In genomic region chr7:45800546-45801204, GRCm38 (mm10) we compare ENCODE assay signal across 8 mouse cellular contexts. TPM values are rescaled to one million over a fixed set of nuclear protein-coding genes. Genes with fewer than 3 reads are reported as not detected.
DNase-seq lines count a peak whose midpoint lies in the region; ATAC-seq and TF ChIP-seq lines count a peak whose summit lies in the region.

No protein-coding gene starts in this region.

- H3K27ac ChIP-seq in testis, adult 2 months (ENCODE audit: control insufficient read depth, insufficient read depth, low read depth, low read length) = no peak overlapping the region
- H3K27ac ChIP-seq in intestine, embryonic 16.5 days (ENCODE audit: low read length) = no peak overlapping the region

- no peak for DNase-seq in testis, postnatal 14 days (ENCODE audit: low spot score)
- peak; percentile 44 for DNase-seq in embryo, embryonic 11.5 days (ENCODE audit: low read depth, low spot score)
- peak; percentile 65 to 73 for DNase-seq in lung, adult 18-20 months
- DNase-seq in cerebellum, adult 9-10 months = no peak
- DNase-seq in layer of hippocampus, postnatal 25 days (ENCODE audit: extremely low spot score in 1 of 2, low spot score in 1 of 2) = no peak

- no peaks in the 10 kb centered on the region for H3K9me3 ChIP-seq in intestine, embryonic 16.5 days (ENCODE audit: control insufficient read depth, low read length)

- peak overlapping the region; percentile 76 for H3K4me3 ChIP-seq in testis, adult 2 months (ENCODE audit: control insufficient read depth, low read depth, low read length)
- H3K4me3 ChIP-seq in intestine, embryonic 16.5 days (ENCODE audit: low read length) = peak overlapping the region; percentile 33

- peak; percentile 65 for ATAC-seq in intestine, embryonic 16.5 days
- ATAC-seq in neutrophil, adult 5-6 weeks (ENCODE audit: extremely low read depth, insufficient number of reproducible peaks, low FRiP score, poor library complexity, severe bottlenecking) = 0 out of 2 replicates have a peak, but pooled peaks have one; percentile 21

- no peak for TF ChIP-seq CTCF in testis, adult 2 months (IDR thresholded peaks at IDR 0.05; ENCODE audit: control insufficient read depth, insufficient read depth, insufficient replicate concordance, low read depth, low read length)

- H3K4me2 ChIP-seq in intestine, embryonic 16.5 days (ENCODE audit: low read depth, low read length) = peak overlapping the region; percentile 52

- H3K9ac ChIP-seq in intestine, embryonic 16.5 days (ENCODE audit: low read depth, low read length) = 0 out of 2 replicates have a peak overlapping the region, but pooled peaks have one; percentile 24

- peaks cover 11% of the 10 kb centered on the region; the same call in 1 of the 2 replicates for H3K4me1 ChIP-seq in testis, adult 2 months (ENCODE audit: control insufficient read depth, insufficient read depth, low read length)
- peaks cover 33% of the 10 kb centered on the region for H3K4me1 ChIP-seq in intestine, embryonic 16.5 days (ENCODE audit: control insufficient read depth, insufficient read depth, low read length)

- WGBS in intestine, embryonic 16.5 days = 18% methylated on average over 23 of the region's 25 CpGs

- no peak for TF ChIP-seq POLR2A in testis, adult 2 months (IDR thresholded peaks at IDR 0.05; ENCODE audit: control insufficient read depth, low read depth, low read length)

- no peaks in the 10 kb centered on the region for H3K36me3 ChIP-seq in testis, adult 2 months (ENCODE audit: control insufficient read depth, insufficient read depth, low read length)
- no peaks in the 10 kb centered on the region for H3K36me3 ChIP-seq in intestine, embryonic 16.5 days (ENCODE audit: control insufficient read depth, insufficient read depth, low read length)

- H3K27me3 ChIP-seq in testis, adult 2 months (ENCODE audit: control insufficient read depth, insufficient read depth, low read length) = peaks cover 2% of the 10 kb centered on the region; the same call in 1 of the 2 replicates
- H3K27me3 ChIP-seq in intestine, embryonic 16.5 days (replicated peaks; ENCODE audit: control insufficient read depth, insufficient read depth, low read length) = peaks cover 12% of the 10 kb centered on the region; the same call in 1 of the 2 replicates

RNA-seq across cellular contexts. Expression of gene Cyth2, which starts 13.7 kb away (rescaled TPM):
- polyA plus RNA-seq in testis, adult 2 months (2012; rRNA removed) = 149 and 166 TPM in 2 replicates
- polyA plus RNA-seq in intestine, embryonic 16.5 days (2015; fragmentation: Nextera tagmentation; extraction: Ambion mirVana) = 77.1 and 78.2 TPM in 2 replicates
- 79.6 and 94.0 TPM in 2 replicates for total RNA-seq in neutrophil, adult 5-6 weeks (2017)
- total RNA-seq in layer of hippocampus, postnatal 25 days (2021) = 100 to 1,000 TPM; 153 to 154 TPM

RNA-seq across cellular contexts. Expression of gene Sult2b1, which starts 16.2 kb away (rescaled TPM):
- polyA plus RNA-seq in testis, adult 2 months (2012; rRNA removed) = 8.8 and 9.5 TPM in 2 replicates
- polyA plus RNA-seq in intestine, embryonic 16.5 days (2015; fragmentation: Nextera tagmentation; extraction: Ambion mirVana) = 3.9 and 4.8 TPM in 2 replicates
- total RNA-seq in neutrophil, adult 5-6 weeks (2017) = 0.49 TPM in 1 of 2 replicates, not detected in the other
- total RNA-seq in layer of hippocampus, postnatal 25 days (2021) = 1 to 10 TPM; 6.8 to 9.1 TPM

RNA-seq across cellular contexts. Expression of gene Lmtk3, which starts 17.1 kb away (rescaled TPM):
- 23.1 and 26.1 TPM in 2 replicates for polyA plus RNA-seq in testis, adult 2 months (2012; rRNA removed)
- 0.47 and 0.51 TPM in 2 replicates for polyA plus RNA-seq in intestine, embryonic 16.5 days (2015; fragmentation: Nextera tagmentation; extraction: Ambion mirVana)
- total RNA-seq in neutrophil, adult 5-6 weeks (2017) = not detected in 2 replicates
- 100 to 1,000 TPM; 256 to 314 TPM for total RNA-seq in layer of hippocampus, postnatal 25 days (2021)

RNA-seq across cellular contexts. Expression of gene Kcnj14, which starts 23.9 kb away (rescaled TPM):
- polyA plus RNA-seq in testis, adult 2 months (2012; rRNA removed) = 0.06 and 0.11 TPM in 2 replicates
- polyA plus RNA-seq in intestine, embryonic 16.5 days (2015; fragmentation: Nextera tagmentation; extraction: Ambion mirVana) = 0.65 and 0.78 TPM in 2 replicates
- 0.23 TPM in 1 of 2 replicates, not detected in the other for total RNA-seq in neutrophil, adult 5-6 weeks (2017)
- total RNA-seq in layer of hippocampus, postnatal 25 days (2021) = 1 to 10 TPM; 1.4 to 2.6 TPM

RNA-seq across cellular contexts. Expression of gene Grwd1, which starts 30.1 kb away (rescaled TPM):
- polyA plus RNA-seq in testis, adult 2 months (2012; rRNA removed) = 11.2 and 12.1 TPM in 2 replicates
- polyA plus RNA-seq in intestine, embryonic 16.5 days (2015; fragmentation: Nextera tagmentation; extraction: Ambion mirVana) = 57.0 and 63.0 TPM in 2 replicates
- total RNA-seq in neutrophil, adult 5-6 weeks (2017) = 7.2 and 11.2 TPM in 2 replicates
- 10 to 100 TPM; 20.0 to 20.8 TPM for total RNA-seq in layer of hippocampus, postnatal 25 days (2021)

Comparison
In these comparisons a context has a peak if more than half of its experiments do, and no peak if none do; other contexts are left out.
1. DNase-seq: peak in embryo, embryonic 11.5 days (single experiment) and lung, adult 18-20 months (2 of 2); none in testis, postnatal 14 days (single experiment), cerebellum, adult 9-10 months (single experiment) and layer of hippocampus, postnatal 25 days (0 of 2).
2. RNA of gene Lmtk3, which starts 17.1 kb away (total RNA-seq): 256 to 314 TPM in layer of hippocampus, postnatal 25 days; not detected in neutrophil, adult 5-6 weeks; every median in the first group is over 100 times any median in the second.